Mouse (Mus musculus): ENCODE measurements around the gene Tbx22. TPM values are rescaled to one million over a fixed set of nuclear protein-coding genes. Genes with fewer than 3 reads are reported as not detected.

The Tbx22 gene
- not detected in 2 replicates for polyA plus RNA-seq (2012)

- H3K27me3 ChIP-seq (ENCODE audit: control insufficient read depth) = no peaks in the 10 kb centered on the region
- no peak within 1 kb of the TSS for H3K4me3 ChIP-seq (replicated peaks)
- no peaks in the 10 kb centered on the region for H3K36me3 ChIP-seq (ENCODE audit: control insufficient read depth)
- no peaks in the 10 kb centered on the region for H3K4me1 ChIP-seq (ENCODE audit: control insufficient read depth)
- no peaks in the 10 kb centered on the region for H3K9me3 ChIP-seq (ENCODE audit: control insufficient read depth, low read length)
- no peak for TF ChIP-seq GATA1 (IDR thresholded peaks at IDR 0.05; ENCODE audit: low read length)
- TF ChIP-seq TAL1 (IDR thresholded peaks at IDR 0.05; ENCODE audit: low read length) = no peak
These were observed at the start of gene Tbx22 for GRCm38 (mm10) chrX:107667664-107668063. Tbx22 (plus strand) TSS chrX:107667964.

- no peaks in the 10 kb centered on the region for H3K4me1 ChIP-seq (ENCODE audit: control insufficient read depth)
- no peak overlapping the region for H3K4me3 ChIP-seq (replicated peaks)
- H3K9me3 ChIP-seq (ENCODE audit: control insufficient read depth, low read length) = no peaks in the 10 kb centered on the region
- TF ChIP-seq TAL1 (IDR thresholded peaks at IDR 0.05; ENCODE audit: low read length) = no peak
- no peak for TF ChIP-seq GATA1 (IDR thresholded peaks at IDR 0.05; ENCODE audit: low read length)
- no peaks in the 10 kb centered on the region for H3K27me3 ChIP-seq (ENCODE audit: control insufficient read depth)
- H3K36me3 ChIP-seq (ENCODE audit: control insufficient read depth) = no peaks in the 10 kb centered on the region
These were observed 913 bp downstream of the Tbx22 start for GRCm38 (mm10) chrX:107668677-107669076.

- Histone ChIP-seq H3K36me3 (ENCODE audit: control insufficient read depth) (no peaks in the 10 kb centered on the region), H3K9me3 (ENCODE audit: control insufficient read depth, low read length) (no peaks in the 10 kb centered on the region), H3K4me3 (replicated peaks) (no peak overlapping the region), H3K4me1 (ENCODE audit: control insufficient read depth) (no peaks in the 10 kb centered on the region), H3K27me3 (ENCODE audit: control insufficient read depth) (peaks cover 10% of the 10 kb centered on the region; the same call in 1 of the 2 replicates)
- TF ChIP-seq TAL1 (IDR thresholded peaks at IDR 0.05; ENCODE audit: low read length) (no peak), GATA1 (IDR thresholded peaks at IDR 0.05; ENCODE audit: low read length) (no peak)
These were observed 11.4 kb downstream of the Tbx22 start for GRCm38 (mm10) chrX:107679203-107679602.

GRCm38 (mm10) chrX:107708584-107708983, 40.8 kb downstream of the Tbx22 start:
- H3K4me3 ChIP-seq (replicated peaks) = no peak overlapping the region
- H3K27me3 ChIP-seq (ENCODE audit: control insufficient read depth) = no peaks in the 10 kb centered on the region

GRCm38 (mm10) chrX:107723541-107723940, 55.8 kb downstream of the Tbx22 start:
- no peak overlapping the region for H3K4me3 ChIP-seq (replicated peaks)
- no peak for TF ChIP-seq GATA1 (IDR thresholded peaks at IDR 0.05; ENCODE audit: low read length)
- no peak for TF ChIP-seq TAL1 (IDR thresholded peaks at IDR 0.05; ENCODE audit: low read length)
- no peaks in the 10 kb centered on the region for H3K36me3 ChIP-seq (ENCODE audit: control insufficient read depth)
- no peaks in the 10 kb centered on the region for H3K4me1 ChIP-seq (ENCODE audit: control insufficient read depth)
- no peaks in the 10 kb centered on the region for H3K27me3 ChIP-seq (ENCODE audit: control insufficient read depth)
- H3K9me3 ChIP-seq (ENCODE audit: control insufficient read depth, low read length) = no peaks in the 10 kb centered on the region

More at GRCm38 (mm10) chrX:107708584-107708983, 40.8 kb downstream of the Tbx22 start:
- Histone ChIP-seq H3K4me1 (ENCODE audit: control insufficient read depth) (no peaks in the 10 kb centered on the region), H3K36me3 (ENCODE audit: control insufficient read depth) (no peaks in the 10 kb centered on the region), H3K9me3 (ENCODE audit: control insufficient read depth, low read length) (no peaks in the 10 kb centered on the region)
- TF ChIP-seq TAL1 (IDR thresholded peaks at IDR 0.05; ENCODE audit: low read length) (no peak), GATA1 (IDR thresholded peaks at IDR 0.05; ENCODE audit: low read length) (no peak)

Other genes with a start within 250 kb of the Tbx22 start
- gene Tent5d, start 124.6 kb downstream of the Tbx22 start, polyA plus RNA-seq (2012) = not detected in 2 replicates
- 0.21 and 0.26 TPM in 2 replicates for gene 2610002M06Rik, start 148.4 kb downstream of the Tbx22 start, polyA plus RNA-seq (2012)